Mouse (Mus musculus) small intestine, adult 2 months (tissue): ENCODE measurements around the gene Slc38a6.

Experiments
- CTCF ChIP-seq: fragments of 200-500 bp; IDR thresholded peaks from 2 replicates; pipeline ENCODE4 v1.5.1; 2012; ENCODE audit warnings: low read depth, mild to moderate bottlenecking, control low read depth, inconsistent platforms, low read length, moderate library complexity, mixed read lengths; ENCODE audit not compliant: insufficient replicate concordance, insufficient read length; ENCODE audit errors: extremely low read depth
- POLR2A ChIP-seq: fragments of 200-500 bp; IDR thresholded peaks from 2 replicates; pipeline ENCODE4 v1.6.1; 2012; ENCODE audit warnings: low read depth, mild to moderate bottlenecking, control low read depth, inconsistent platforms, low read length, moderate library complexity

DNA sequence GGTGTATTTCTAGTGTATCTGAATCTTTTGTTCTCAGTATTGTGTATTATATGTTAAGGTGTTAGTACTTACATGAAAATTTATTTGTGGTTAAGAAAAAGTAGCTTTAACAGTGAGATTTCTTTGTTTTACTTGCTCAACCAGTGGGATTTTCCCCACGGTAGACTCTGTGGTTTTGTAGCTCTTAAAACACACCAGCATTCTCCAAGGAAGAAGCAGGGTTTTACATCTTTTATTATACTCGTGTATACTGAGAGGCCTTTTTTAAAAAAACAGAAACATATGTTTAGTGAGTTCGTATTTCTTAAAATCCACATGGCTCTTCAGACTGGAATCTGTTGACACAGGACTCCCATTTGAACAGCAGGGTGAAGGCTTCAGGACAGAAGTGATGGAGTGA is 40.8 kb downstream of the Slc38a6 start:
- TF ChIP-seq POLR2A (no peak), CTCF (no peak)
